Mouse (Mus musculus) left cerebral cortex, postnatal 14 days (tissue): ENCODE data around the gene Slc25a5. TPM values are rescaled to one million over a fixed set of nuclear protein-coding genes. Genes with fewer than 3 reads are reported as not detected.

ENCODE experiments used
- DNase-seq, 2 experiments: peaks; one replicate each; pipeline ENCODE4 v3.0.0; 2021 to 2022; ENCODE audit warnings: low spot score in 2 of 2, mixed read lengths in 1 of 2
- intact Hi-C: fragments of 180-260 bp; cut with DNase I; formaldehyde crosslinking; loops from one replicate; pipeline ENCODE4 v1.15.1; 2025
- long read RNA-seq, 2 experiments: library from polyadenylated mRNA; stranded (forward); transcript quantifications; one replicate each; pipeline ENCODE4 v2.0.0; 2021
- total RNA-seq, 2 experiments: library from RNA; stranded (reverse); gene quantifications; 2 replicates each; pipeline ENCODE4 v1.2.3; 2021

Gene Slc25a5
- total RNA-seq: 100 to 1,000 TPM; 363 to 370 TPM
- long read RNA-seq, experiment 1, transcript Slc25a5-201 (4 exons, 1,240 nt): major isoform, 597 of 1,134 reads
- long read RNA-seq, experiment 1, partial matches to known transcripts: 4 of 1,134 reads
- long read RNA-seq, experiment 1, other reads (novel, unspliced or antisense): 533 of 1,134 reads
- long read RNA-seq, experiment 2, transcript Slc25a5-201 (4 exons, 1,240 nt): major isoform, 413 of 834 reads
- long read RNA-seq, experiment 2, partial matches to known transcripts: 7 of 834 reads
- long read RNA-seq, experiment 2, other reads (novel, unspliced or antisense): 414 of 834 reads

DNA sequence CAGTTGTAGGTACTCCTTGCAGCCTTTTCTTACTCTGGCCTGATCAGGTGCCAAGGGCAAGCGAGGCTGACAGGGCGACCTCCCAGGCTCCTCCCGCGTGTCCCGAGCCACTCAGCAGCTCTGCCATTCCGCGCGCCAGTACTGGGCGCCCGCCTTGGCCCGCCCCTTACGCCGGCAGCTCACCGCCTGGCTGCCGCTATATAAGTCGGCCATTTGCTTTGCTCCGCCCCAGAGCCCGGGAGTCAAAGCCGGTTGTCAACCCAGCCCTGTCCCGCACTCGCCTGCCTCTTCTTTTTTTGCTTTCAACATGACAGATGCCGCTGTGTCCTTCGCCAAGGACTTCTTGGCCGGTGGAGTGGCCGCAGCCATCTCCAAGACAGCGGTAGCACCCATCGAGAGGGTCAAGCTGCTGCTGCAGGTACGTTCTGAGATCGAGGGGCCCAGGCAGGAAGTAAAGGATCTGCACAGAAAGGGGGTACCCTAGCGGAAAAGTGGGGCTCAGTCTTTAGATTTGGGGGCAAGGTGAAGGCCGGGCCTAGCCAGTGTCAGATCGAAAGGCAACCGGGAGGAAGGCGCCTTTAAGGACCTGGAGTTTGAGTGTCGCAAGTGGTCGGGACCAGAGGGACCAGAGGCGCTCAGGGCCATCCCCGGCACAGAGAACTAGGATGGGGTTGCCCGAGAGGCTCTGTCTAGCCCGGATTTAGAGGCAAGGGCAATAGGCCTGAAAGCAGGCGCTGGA lies at the start of gene Slc25a5:
Gene Slc25a5 (plus strand): TSS at position 228 of the 739 bp plus-strand sequence.
- intact Hi-C loops: no loop called here
- DNase-seq: peak; percentile 82 to 86

GRCm38 (mm10) chrX:36746789-36747188 lies 48.7 kb upstream of the Slc25a5 start:
- intact Hi-C loops: no loop called here
- no peak for DNase-seq

- intact Hi-C loops: no loop called here
Observed at GRCm38 (mm10) chrX:36748573-36748972, 46.9 kb upstream of the Slc25a5 start.

DNA sequence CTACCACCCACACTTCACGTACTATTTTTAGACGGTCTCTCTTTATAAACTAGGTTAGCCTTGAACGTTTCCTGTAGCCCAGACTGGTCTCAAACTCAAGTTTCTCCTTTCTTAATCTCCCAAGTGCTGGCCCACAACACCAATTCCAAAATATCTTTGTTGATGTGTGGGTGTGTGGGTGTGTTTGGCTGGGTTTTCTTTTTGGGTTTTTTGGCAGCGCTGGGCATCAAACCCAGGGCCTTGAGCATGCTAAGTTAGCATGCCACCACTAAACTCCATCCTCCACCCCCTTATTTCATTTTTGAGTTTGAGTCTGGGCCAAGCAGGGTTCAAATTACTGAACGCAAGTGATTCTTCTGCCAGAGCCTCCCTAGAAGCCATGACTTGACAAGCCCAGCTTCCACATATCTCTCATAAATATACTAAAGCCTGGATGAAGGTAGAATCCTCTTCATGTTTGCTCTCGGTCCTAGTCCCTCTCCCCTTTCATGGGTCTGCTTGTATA lies 46.1 kb upstream of the Slc25a5 start:
- intact Hi-C loops: no loop called here
- no peak for DNase-seq

More at GRCm38 (mm10) chrX:36748573-36748972, 46.9 kb upstream of the Slc25a5 start:
- no peak for DNase-seq

DNA sequence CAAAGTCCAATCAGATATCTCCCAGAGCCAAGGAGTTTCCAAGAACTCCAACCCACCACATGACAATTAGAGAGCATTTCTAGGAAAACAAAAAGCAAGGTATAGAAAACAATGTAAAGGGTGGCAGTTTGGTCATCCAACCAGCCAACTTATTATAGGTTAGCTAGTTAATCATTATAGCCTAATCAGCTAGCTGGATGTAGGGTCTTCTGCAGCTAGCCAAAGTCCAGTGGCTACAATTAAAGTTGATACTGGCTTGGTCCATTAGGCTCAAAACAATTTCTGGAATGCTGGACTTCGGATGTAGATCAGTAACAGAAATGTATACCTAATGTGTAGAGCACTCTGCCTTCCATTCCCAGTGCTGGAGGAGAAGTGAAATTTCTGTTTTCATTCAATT lies 44.9 kb upstream of the Slc25a5 start:
- DNase-seq: no peak
- intact Hi-C loops: no loop called here

DNA sequence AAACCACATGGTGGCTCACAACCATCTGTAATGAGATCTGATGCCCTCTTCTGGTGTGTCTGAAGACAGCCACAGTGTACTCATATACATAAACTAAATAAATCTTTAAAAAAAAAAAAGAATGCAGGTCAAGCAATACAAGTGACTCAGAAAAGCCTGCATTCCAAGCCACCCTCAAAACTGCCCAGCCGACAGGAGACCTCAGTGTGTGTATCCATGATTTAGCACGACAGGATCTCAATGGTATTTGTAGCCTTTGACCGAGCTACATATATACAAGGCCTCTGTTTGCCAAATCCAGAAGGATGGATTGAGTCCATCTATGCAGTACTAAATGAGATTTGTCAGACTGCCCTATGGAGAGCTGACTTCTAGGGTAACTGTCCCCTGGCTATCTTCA lies 42.9 kb upstream of the Slc25a5 start:
- intact Hi-C loops: no loop called here
- DNase-seq: no peak

DNA sequence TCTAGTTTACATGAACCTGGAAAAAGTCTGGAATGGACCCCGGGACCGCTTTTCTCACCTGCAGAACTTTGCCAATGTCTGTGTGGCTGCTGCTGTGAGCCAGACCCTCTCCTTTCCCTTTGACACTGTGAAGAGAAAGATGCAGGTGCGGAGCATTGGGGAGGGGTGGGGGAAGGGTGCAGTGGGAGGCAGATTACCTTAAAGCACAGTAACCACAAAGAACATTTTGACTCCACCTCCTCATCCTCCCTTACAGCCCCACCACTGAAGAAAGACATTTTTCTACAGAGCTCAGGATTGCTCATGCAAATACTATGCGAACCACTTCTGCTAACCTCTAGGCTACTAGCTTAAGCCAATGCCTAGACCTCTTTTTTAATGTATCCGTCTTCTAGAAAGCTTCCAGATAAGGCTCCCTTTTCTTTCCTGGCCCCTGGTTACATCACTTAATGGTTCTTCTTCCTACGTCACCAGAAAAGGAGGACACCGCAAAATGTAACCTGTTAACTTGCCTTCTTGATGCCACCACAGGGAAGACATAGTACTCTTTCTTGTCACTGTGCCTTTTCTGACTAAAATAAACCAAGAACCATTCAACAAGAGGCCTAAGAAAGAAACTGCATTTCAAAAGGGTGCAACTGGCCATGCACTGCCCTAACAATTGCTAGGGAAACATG lies 37.5 kb upstream of the Slc25a5 start:
- intact Hi-C loops: no loop called here
- no peak for DNase-seq

GRCm38 (mm10) chrX:36758566-36758965 lies 36.9 kb upstream of the Slc25a5 start:
- intact Hi-C loops: no loop called here
- DNase-seq: no peak

DNA sequence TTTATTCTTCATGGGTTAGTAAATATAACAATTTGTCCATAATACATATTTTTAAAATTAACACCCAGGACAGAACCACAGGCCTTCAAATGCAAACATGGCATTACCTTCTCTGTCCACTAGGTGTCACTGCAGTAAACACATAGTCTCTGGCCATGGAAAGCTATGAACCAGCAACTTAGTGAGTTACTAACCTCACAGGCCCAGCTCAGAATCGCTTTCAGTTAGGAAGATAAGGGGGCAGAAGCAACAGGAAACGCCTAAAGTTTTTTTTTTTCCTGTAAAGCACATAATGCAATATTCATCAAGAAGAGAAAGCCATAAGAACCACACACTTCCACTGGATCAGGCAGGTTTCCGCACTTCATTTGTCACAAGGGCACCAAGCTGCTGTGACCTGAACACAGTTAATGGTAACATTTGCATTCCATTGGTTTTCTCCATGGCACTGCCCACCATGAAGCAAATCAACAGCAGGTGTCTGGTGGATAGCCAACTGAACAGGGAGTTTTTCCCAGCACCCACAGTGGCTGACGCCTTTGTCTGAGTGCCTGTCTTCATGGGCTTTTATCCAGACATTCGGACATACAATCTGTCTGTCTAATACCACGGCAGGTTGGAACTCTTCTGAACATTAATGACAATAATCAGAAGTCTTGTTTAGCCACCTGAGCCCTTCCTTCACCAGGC lies 34.4 kb upstream of the Slc25a5 start:
- peak; percentile 42 to 67 for DNase-seq

GRCm38 (mm10) chrX:36762289-36762688 lies 33.2 kb upstream of the Slc25a5 start:
- intact Hi-C loops: no loop called here
- DNase-seq: no peak

More for the DNA sequence above, 34.4 kb upstream of the Slc25a5 start:
- intact Hi-C loops: no loop called here

GRCm38 (mm10) chrX:36762894-36763293 lies 32.6 kb upstream of the Slc25a5 start:
- intact Hi-C loops: no loop called here
- no peak for DNase-seq

- DNase-seq: no peak
- intact Hi-C loops: no loop called here
Observed at GRCm38 (mm10) chrX:36763298-36763933, 32.0 kb upstream of the Slc25a5 start.

- intact Hi-C loops: no loop called here
- no peak for DNase-seq
Observed at GRCm38 (mm10) chrX:36763934-36764317, 31.5 kb upstream of the Slc25a5 start.

- intact Hi-C loops: no loop called here
- no peak for DNase-seq
Observed at GRCm38 (mm10) chrX:36767386-36767785, 28.1 kb upstream of the Slc25a5 start.

DNA sequence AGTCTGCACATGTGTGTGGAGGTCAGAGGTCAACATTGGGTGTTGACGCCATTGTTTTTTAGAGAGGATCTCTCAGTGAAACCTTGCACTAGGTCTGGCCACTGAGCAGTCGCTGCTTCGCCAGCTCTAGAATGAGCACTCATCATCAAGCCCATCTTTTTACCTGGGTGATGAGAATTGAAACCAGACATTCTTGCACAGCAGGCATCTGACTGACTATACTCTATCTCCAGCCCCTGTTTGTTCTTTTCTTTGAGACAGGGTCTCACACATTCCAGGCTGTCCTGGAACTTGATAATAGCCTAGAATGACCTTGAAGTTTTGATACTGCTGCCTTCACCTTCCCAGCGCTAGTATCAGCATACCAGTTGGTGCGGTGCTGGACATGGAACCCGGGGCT lies 22.9 kb upstream of the Slc25a5 start:
- no peak for DNase-seq
- intact Hi-C loops: no loop called here

DNA sequence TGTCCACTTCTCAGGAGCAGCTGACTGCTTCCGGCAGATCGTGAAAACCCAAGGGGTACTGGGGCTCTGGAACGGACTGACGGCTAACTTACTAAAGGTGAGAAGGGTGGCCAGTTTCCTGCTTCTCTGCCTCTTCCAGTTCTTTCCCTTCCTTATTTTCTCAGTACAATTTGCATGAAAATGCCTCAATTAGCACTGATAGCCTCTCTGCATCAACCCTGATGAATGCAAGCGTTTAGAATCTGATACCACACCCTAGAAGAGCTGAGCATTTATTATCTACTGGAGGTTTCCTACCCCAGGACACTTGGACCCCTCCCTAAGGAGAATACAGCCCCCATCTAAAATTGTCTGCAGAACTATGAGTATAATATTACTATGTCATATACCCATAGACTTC lies 19.9 kb upstream of the Slc25a5 start:
- DNase-seq: no peak

DNA sequence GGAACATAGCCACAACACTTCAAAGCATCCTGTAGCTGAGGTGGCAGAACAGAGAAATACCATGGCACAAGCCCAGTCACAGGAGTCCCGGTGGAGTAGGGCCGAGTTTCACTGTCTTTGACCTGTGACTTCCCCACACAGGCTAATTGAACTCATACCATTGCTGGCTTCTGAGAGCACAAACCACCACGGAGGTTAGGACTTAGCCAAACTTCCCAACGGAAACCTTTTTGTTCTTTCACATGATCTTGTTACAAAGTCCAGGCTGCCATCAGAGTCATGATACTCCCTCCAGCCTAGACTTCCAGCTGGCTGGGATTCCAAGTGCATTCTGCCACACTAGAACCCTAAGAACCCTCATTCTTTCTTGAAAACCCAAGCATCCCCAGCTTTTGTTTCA lies 17.8 kb upstream of the Slc25a5 start:
- intact Hi-C loops: no loop called here

More for the DNA sequence above, 19.9 kb upstream of the Slc25a5 start:
- intact Hi-C loops: no loop called here

GRCm38 (mm10) chrX:36789360-36789759 lies 6.1 kb upstream of the Slc25a5 start:
- intact Hi-C loops: no loop called here
- DNase-seq: no peak

More for the DNA sequence above, 17.8 kb upstream of the Slc25a5 start:
- no peak for DNase-seq

DNA sequence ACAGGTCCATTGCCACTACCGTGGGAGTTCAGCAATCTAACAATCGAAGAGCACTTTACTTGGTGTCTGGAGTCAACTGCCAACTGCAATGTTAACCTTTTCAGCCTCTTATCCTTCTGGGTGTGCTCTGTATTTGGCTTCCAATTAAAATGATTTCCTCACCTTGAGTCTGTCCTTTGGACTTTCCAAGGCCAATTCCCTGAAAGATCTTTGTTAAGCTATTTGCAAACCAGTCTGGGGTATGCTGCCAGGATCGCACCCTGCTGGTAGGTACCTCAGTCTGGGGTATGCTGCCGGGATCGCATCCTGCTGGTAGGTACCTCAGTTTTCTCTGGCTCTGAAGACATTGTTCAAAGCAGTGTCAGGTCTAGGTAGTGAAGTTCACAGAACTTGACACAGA lies 880 bp upstream of the Slc25a5 start:
- no peak for DNase-seq
- intact Hi-C loops: no loop called here
